Mouse (Mus musculus) spleen, postnatal 14 days (tissue): ENCODE data around the gene Sirt1.
A peak's percentile ranks its signal among the peaks of the same experiment; 100 is the strongest.

Experiments
- DNase-seq, 2 experiments: peaks; one replicate each; pipeline ENCODE4 v3.0.0; 2021 to 2022; ENCODE audit warnings: low spot score in 2 of 2

The Sirt1 gene

DNA sequence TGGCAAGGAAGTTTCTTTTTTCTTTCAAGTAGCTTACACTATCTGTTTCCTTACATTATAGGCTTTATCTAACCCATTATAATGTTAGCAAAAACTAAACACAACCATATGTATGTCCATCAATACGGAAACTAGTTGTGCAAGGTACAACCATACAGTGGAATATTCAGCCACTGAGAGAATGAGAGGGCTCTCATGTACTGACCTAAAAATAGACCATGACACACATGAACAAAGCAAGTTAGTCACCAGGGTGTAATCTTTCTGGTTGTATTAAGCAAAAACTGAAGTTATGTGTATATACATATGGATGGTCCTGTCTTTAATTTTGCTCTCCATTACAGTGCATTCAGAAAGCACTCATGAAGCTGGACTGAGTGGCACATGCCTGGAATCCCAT lies 54.4 kb downstream of the Sirt1 start:
- DNase-seq: no peak

DNA sequence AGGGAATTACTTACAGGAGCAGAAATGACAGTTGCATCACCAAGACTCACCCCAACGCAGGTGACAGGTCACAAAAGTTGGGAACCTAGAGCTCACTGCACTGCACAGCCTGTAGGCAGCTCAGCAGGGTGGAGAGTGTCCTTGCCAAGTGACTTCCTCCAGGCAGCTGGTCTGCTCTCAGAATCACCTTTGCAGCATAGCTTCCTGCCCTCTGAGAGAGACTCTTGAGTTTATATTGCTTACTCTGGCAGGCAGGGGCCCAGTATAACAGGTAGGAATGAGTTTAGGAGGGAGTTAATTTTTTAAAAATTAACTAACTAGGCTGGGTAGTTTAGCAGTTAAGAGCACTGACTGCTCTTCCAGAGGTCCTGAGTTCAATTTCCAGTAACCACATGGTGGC lies 67.8 kb downstream of the Sirt1 start:
- no peak for DNase-seq

DNA sequence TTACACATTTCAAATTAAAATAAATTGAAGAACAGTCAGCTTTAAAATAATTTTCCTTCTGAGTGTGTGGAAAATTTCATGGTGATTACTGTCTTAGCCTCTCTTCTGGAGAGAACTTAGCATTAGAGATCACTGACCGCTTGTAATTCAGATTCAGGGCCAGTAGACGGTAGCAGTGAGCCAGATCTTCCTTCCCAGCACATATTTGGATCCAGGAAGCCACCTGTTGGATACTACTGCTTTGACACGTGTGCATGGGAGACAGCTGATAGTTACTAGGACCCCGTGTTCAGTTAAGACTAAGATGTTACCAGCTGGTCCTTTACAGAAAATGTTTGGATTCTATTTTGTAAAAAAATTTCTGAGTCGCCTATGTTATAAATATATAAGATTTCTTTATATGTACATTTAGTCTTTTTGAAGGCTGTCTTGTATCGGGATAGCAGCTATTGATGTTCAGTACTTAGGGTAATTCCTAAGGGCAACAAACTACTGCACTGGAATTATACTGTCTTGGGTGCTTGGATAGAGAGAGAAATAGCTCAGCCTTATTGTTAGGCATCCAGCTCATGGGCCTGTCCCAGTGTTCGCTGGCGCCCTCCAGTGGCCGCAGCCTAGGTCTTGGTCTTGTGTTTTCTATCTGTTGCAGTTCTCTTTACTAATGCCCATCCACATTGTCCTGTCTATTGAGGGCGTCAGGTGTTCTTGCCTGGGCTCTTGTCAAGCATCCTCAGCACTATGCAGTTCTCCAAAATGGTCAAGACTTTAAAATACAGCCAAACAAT lies 72.7 kb downstream of the Sirt1 start:
- peak; percentile 67 to 78 for DNase-seq

DNA sequence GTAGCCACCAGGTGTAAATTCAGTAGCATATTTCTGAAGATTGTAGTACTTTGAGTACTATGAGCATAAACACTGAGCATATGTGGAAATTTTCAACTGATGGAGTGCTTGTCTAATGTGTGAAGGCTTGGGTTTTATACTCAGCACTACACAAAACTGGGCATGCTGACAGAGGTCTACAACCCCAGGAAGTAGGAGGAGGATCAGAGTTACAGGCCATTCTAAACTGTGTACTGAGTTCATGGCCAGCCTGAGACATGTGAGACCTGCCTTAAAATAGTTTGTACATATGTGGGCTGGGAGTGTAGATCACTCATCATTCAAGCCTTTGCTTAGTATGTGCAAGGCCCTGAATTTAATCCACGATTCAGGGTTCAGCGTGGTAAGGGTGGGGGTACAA lies 79.1 kb downstream of the Sirt1 start:
- no peak for DNase-seq

DNA sequence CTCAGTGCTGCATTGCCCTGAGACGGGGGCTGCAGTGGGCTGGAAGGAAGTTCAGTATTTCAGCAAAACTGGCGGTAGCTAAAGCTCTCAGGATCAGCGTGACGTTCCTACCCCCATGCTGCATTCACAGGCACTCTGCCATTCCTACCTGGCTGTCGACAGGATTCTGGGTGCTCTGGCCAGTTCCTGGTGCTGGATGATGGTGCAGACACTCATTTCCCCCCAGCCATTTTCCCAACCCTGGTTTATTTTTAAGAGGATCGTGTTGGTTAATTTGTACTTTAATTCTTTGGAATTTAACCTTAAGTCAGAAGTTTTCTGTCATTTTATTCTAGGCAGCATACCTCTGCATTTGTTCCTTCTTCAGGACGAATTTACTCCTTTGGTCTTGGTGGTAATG lies 98.7 kb downstream of the Sirt1 start:
- DNase-seq: no peak

- DNase-seq: no peak
These were observed 99.1 kb downstream of the Sirt1 start for GRCm38 (mm10) chr10:63282417-63282816.

- DNase-seq: no peak
These were observed 101.7 kb downstream of the Sirt1 start for GRCm38 (mm10) chr10:63279851-63280250.

GRCm38 (mm10) chr10:63277010-63277409 lies 104.5 kb downstream of the Sirt1 start:
- DNase-seq: no peak

DNA sequence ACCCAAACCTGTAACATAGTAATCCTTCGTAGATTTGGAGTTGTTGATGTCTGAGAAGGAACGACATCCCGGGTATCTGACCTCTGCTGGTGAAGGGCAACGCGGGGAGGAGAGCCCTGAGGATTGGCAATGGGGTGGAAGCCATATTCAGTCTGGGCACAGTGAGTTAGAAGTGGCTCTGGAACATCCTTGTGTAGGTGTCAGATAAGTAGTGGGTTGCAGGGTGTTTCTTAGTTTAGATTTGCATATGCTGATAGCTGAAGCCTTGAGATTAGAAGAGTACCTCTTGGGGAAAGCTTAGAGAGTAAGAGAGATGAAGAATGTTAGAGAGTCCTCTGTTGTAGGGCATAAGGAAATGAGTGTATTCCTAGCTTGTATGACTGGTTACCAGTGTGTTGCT lies 108.6 kb downstream of the Sirt1 start:
- no peak for DNase-seq

DNA sequence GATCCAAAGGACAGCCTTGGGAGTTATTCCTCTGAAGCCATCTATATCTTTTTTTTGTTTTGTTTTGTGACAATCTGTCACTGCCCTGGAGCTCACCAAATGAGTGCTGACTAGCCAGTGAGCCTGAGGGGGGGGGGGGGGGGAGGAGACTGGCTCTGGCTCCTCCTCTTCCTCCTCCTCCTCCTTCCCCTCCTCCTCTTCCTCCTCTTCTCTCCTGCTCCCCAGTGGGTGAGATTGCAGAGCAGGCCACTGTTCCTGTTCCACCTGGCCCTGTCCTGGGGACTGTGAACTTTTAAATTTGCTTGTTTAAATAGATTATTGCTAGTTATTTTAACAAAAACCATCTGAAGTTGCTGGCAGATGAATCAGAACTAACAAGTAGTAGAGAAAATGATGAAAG lies 109.1 kb downstream of the Sirt1 start:
- DNase-seq: no peak
